Mouse (Mus musculus) limb, embryonic 12.5 days (tissue): ENCODE results near the gene Slco3a1. TPM values are rescaled to one million over a fixed set of nuclear protein-coding genes. Genes with fewer than 3 reads are reported as not detected.

ENCODE experiments used
- ATAC-seq: fragments of 200-750 bp; cut with Nextera tagmentation; 2 replicates; pipeline ENCODE4 v1.8.0; 2017; ENCODE audit warnings: low read depth, moderate TSS enrichment; ENCODE audit not compliant: insufficient number of reproducible peaks, insufficient read depth, low FRiP score, low TSS enrichment
- H3K27ac ChIP-seq: fragments of 300-500 bp; sonication (generic); 2 replicates; pipeline ENCODE4 v1.5.1; 2016; ENCODE audit warnings: mild to moderate bottlenecking, moderate library complexity
- H3K27me3 ChIP-seq: fragments of 300-500 bp; sonication (generic); 2 replicates; pipeline ENCODE4 v1.6.1; 2016; ENCODE audit warnings: mild to moderate bottlenecking, moderate library complexity
- H3K36me3 ChIP-seq: fragments of 300-500 bp; sonication (generic); 2 replicates; pipeline ENCODE4 v1.6.1; 2016; ENCODE audit warnings: mild to moderate bottlenecking, moderate library complexity
- H3K4me1 ChIP-seq: fragments of 300-500 bp; sonication (generic); replicated peaks from 2 replicates; pipeline ENCODE4 v1.6.1; 2016
- H3K4me2 ChIP-seq: fragments of 300-500 bp; sonication (generic); 2 replicates; pipeline ENCODE4 v1.6.1; 2016; ENCODE audit warnings: mild to moderate bottlenecking, moderate library complexity
- H3K4me3 ChIP-seq: fragments of 300-500 bp; sonication (generic); replicated peaks from 2 replicates; pipeline ENCODE4 v1.5.1; 2016; ENCODE audit warnings: mild to moderate bottlenecking
- H3K9ac ChIP-seq: fragments of 300-500 bp; sonication (generic); replicated peaks from 2 replicates; pipeline ENCODE4 v1.6.1; 2016; ENCODE audit warnings: mild to moderate bottlenecking, moderate library complexity
- H3K9me3 ChIP-seq: fragments of 300-500 bp; sonication (generic); 2 replicates; pipeline ENCODE4 v1.6.1; 2016; ENCODE audit warnings: mild to moderate bottlenecking, moderate library complexity
- WGBS: fragments of 180-500 bp; shearing (Covaris S2); methylation state at CpG from one replicate; pipeline ENCODE4 v1.1.7; 2016; 5-methylcytosine and 5-hydroxymethylcytosine counted together
- polyA plus RNA-seq: library from polyadenylated mRNA; unstranded; fragments of >200 nt; fragmentation: Nextera tagmentation; extraction: Ambion mirVana; gene quantifications from 2 replicates; pipeline ENCODE4 v1.2.1, GENCODE M21; 2016

The Slco3a1 gene
- polyA plus RNA-seq, 1 experiment from 2014 or later, result 8.2 TPM

DNA sequence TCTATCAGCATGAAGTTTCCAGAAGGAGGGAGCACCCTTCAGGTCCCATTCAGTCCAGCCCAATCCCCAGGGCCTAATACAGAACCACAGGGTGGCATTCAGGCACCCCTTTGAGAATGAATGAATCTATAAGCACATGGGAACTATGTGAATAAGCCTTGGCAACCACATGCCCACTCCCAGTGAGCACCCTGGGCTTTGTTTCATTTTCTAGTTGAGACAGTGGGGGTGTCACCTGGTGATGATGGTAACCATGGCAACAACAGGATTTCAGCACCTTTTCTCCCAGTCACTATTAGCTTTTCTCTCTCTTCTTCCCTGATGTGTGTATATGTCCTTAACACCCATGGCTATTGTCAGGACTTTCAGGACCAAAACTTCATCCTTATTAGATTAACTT, 231.4 kb downstream of the Slco3a1 start:
- peaks cover 11% of the 10 kb centered on the region for H3K4me1 ChIP-seq
- no peaks in the 10 kb centered on the region for H3K9me3 ChIP-seq
- no peaks in the 10 kb centered on the region for H3K27me3 ChIP-seq
- H3K27ac ChIP-seq, result no peak overlapping the region
- no peaks in the 10 kb centered on the region for H3K36me3 ChIP-seq
- H3K4me2 ChIP-seq, result no peak overlapping the region
- H3K9ac ChIP-seq, result no peak overlapping the region
- no peak for ATAC-seq
- H3K4me3 ChIP-seq, result no peak overlapping the region

DNA sequence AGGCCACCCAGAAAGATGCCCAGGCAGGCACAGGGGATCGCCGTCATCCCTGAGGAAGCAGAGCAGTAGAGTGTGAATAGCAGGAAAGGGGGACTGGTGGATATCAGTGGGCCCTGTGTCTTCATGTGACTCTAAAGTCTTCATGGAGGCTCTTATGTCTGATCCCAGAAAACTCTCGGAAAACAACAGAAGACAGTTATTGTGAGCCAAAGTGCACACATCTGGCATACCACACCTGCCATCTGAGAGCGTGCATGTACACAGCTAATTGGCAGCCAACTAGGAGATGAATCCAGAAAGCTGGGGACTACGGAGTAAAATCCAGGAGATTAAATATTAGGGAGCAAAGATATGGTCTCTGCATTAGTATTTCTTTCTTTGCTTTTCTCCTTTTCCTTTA, 233.9 kb downstream of the Slco3a1 start:
- Histone ChIP-seq H3K4me2 (no peak overlapping the region), H3K4me3 (no peak overlapping the region), H3K9me3 (no peaks in the 10 kb centered on the region), H3K27ac (no peak overlapping the region), H3K9ac (no peak overlapping the region), H3K36me3 (no peaks in the 10 kb centered on the region), H3K27me3 (no peaks in the 10 kb centered on the region), H3K4me1 (peaks cover 11% of the 10 kb centered on the region)
- ATAC-seq, result no peak
- 84% methylated on average over 5 of the region's 5 CpGs for WGBS

DNA sequence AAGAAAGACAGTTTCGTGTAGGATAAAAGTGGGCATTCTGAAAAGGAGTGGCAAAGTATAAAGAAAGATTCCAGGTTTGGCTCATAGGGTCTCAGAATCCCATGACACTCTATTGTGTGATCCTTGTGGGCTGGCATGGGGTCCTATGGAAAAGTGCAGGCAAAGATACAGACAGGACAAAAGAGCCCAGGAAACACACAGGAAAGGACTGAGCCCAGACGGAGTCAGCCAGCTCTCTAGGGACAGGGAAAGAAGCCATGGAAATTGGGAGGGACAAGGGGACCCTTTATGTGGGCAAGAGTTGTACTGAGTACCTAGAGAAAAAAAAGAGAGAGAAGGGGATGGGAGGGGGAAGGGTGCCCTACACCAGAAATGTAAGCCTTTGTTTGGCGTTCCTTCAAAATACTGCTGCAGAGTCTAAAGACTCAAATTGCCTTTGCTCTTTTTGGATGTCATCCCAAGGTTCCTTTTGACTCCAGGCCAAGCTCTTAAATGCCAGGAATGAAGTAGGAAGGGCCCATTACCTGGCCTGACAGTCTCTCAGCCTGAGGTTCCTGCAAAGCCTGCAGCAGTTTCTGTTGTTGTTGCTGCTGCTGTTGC, 238.6 kb downstream of the Slco3a1 start:
- WGBS, result 87% methylated on average over 3 of the region's 3 CpGs
- no peak overlapping the region for H3K9ac ChIP-seq
- ATAC-seq, result no peak

DNA sequence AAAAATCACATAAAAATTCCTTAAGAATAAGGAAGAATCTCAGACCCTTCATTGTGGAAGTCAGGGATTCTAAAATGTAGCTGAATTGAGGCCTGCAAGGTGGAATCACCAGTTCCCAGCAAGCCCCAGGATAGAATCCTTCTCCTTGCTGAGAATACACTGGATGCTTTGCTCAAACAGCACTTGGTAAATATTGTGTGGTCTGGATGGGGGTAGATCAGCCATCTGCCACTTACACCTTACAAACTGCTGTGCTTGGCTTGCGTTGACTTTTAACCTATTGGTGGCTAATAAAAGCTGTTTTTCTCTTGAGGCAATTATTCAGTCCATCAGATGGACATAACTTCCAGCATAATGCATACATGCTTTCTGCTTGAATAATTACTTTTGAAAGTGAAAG, 240.3 kb downstream of the Slco3a1 start:
- 64% methylated on average over 1 of the region's 1 CpGs for WGBS
- H3K4me1 ChIP-seq, result peaks cover 10% of the 10 kb centered on the region
- no peak for ATAC-seq
- no peak overlapping the region for H3K9ac ChIP-seq
- no peaks in the 10 kb centered on the region for H3K9me3 ChIP-seq
- no peaks in the 10 kb centered on the region for H3K27me3 ChIP-seq
- no peaks in the 10 kb centered on the region for H3K36me3 ChIP-seq
- peak overlapping the region; percentile 60 for H3K27ac ChIP-seq
- H3K4me2 ChIP-seq, result no peak overlapping the region
- H3K4me3 ChIP-seq, result no peak overlapping the region

More for the DNA sequence above, 238.6 kb downstream of the Slco3a1 start:
- Histone ChIP-seq H3K4me2 (no peak overlapping the region), H3K4me3 (no peak overlapping the region), H3K27ac (no peak overlapping the region), H3K27me3 (no peaks in the 10 kb centered on the region), H3K36me3 (no peaks in the 10 kb centered on the region), H3K9me3 (no peaks in the 10 kb centered on the region), H3K4me1 (peaks cover 10% of the 10 kb centered on the region)

DNA sequence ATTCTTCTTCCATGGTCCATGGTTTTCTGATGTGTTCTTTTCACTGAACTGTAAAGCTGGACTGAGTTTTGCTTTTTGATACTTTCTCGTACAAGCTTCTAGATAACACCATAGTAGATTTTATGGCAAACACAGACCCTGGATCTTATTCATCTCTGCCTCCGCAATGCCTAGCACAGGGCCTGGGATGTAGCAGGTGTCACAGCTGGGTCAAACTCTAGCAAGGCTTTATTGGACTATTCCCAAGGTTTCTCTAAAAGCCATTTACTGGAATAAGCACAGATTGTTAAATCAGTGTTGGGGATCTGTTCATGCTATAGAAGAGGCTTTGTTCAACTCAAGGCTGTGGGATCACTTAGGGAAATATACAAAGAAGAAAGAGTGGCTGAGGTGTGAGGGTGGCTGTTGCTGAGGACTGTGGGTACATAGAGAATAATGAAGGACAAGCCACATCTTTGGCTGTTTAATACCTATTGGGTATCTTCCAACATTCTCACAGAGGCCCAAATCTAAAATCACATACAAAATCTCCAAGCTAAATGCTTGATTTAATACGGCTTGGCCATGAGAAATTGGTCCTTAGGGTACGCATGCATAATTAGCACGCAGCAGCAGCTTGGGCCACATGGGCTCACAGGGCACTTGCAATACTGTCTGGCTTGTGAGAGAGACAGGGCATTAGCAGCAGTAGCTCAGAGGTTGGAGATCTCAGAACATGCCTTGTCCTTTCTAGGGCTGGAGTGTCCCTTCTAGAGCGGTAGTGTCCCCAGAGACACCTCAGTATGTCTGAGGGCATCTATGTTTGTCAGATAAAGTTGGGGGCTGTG, 241.1 kb downstream of the Slco3a1 start:
- Histone ChIP-seq H3K4me1 (peaks cover 10% of the 10 kb centered on the region), H3K36me3 (no peaks in the 10 kb centered on the region), H3K4me2 (no peak overlapping the region), H3K9me3 (no peaks in the 10 kb centered on the region), H3K27me3 (no peaks in the 10 kb centered on the region), H3K4me3 (no peak overlapping the region), H3K27ac (peak overlapping the region; percentile 60), H3K9ac (no peak overlapping the region)
- peak; percentile 63; the same call in 1 of the 2 replicates for ATAC-seq
- 73% methylated on average over 6 of the region's 6 CpGs for WGBS

DNA sequence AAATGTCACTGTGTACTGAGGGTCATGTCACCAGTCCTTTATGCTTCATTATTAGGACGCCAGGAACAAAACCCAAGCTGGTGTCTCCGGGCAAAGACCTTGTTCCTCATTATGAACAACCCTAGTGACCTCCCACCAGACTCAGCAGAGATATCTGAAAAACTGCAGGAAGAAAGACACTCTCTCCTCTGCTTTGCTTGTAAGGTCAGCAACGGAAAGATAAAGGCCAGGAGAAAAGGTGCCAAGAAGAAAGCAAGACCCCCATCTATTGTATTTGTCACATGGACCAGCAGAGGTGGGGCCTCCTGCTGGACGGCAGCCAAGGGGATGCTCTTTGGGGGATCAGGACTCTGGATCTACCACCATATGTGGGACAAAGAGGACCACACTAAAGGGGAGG, 243.0 kb downstream of the Slco3a1 start:
- no peak overlapping the region for H3K27ac ChIP-seq
- no peaks in the 10 kb centered on the region for H3K36me3 ChIP-seq
- 75% methylated on average over 4 of the region's 4 CpGs for WGBS
- no peak for ATAC-seq
- peaks cover 10% of the 10 kb centered on the region for H3K4me1 ChIP-seq
- H3K4me3 ChIP-seq, result no peak overlapping the region
- no peak overlapping the region for H3K4me2 ChIP-seq
- no peaks in the 10 kb centered on the region for H3K27me3 ChIP-seq
- no peak overlapping the region for H3K9ac ChIP-seq
- no peaks in the 10 kb centered on the region for H3K9me3 ChIP-seq

DNA sequence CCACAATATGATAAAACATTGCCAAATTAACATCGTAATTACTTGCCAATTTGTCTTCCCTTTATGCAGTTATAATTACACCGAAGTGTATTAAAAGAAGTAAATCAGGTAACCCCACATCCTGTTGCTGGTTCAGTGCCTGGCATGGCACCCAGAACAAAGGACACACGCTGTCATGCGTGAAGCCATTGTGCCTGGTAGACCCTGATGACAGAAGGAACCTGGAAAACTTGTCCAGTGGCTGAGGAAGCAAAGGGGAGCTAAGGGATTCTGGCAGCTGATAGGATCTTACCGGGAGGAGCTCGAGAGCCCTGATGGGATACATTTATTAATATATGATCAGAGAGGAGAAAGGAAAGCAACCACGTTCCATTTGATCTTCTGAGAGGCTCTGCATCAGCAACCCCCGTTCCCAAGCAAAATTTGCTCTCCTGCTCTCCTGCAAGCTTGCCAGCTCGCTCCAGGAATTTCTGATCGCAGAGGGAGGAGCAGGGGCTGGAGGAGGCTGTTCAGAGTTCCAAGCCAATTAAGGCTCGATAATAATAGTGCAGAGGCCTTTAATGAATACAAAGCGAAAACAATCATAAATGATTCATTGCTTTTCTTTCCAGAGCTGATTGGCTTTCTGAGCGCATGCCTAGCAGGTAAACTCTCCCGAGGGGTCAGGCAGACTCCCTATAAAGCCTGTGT, 250.8 kb downstream of the Slco3a1 start:
- Histone ChIP-seq H3K9ac (no peak overlapping the region), H3K27ac (0 out of 2 replicates have a peak overlapping the region, but pooled peaks have one; percentile 29), H3K4me2 (peak overlapping the region; percentile 13; the same call in 1 of the 2 replicates), H3K9me3 (no peaks in the 10 kb centered on the region), H3K36me3 (no peaks in the 10 kb centered on the region), H3K4me3 (no peak overlapping the region), H3K4me1 (peaks cover 43% of the 10 kb centered on the region), H3K27me3 (no peaks in the 10 kb centered on the region)
- no peak for ATAC-seq
- 46% methylated on average over 14 of the region's 14 CpGs for WGBS

DNA sequence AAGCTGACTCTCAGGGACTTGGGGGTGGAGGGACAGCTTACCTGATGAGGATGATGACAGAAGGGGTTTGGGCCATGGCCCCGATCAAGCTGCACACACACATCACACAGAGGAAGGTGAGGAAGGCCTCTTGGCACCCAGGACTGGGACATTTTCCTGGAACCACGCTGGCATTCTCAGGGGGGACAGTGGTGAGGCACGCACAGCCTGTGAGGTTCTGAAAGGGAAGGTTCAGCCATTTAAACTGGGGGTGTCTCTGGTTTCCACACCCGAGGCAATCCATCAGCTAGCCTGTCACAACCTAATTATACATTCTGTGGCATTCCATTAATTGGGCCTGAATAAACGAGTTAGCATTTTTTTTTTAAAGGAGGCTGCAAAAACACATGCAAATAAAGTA, 251.5 kb downstream of the Slco3a1 start:
- no peaks in the 10 kb centered on the region for H3K9me3 ChIP-seq
- H3K9ac ChIP-seq, result no peak overlapping the region
- peaks cover 43% of the 10 kb centered on the region for H3K4me1 ChIP-seq
- WGBS, result 59% methylated on average over 5 of the region's 5 CpGs
- H3K36me3 ChIP-seq, result no peaks in the 10 kb centered on the region
- H3K4me2 ChIP-seq, result no peak overlapping the region
- H3K27ac ChIP-seq, result no peak overlapping the region; the same call in 1 of the 2 replicates
- no peak overlapping the region for H3K4me3 ChIP-seq
- H3K27me3 ChIP-seq, result no peaks in the 10 kb centered on the region
- no peak for ATAC-seq

DNA sequence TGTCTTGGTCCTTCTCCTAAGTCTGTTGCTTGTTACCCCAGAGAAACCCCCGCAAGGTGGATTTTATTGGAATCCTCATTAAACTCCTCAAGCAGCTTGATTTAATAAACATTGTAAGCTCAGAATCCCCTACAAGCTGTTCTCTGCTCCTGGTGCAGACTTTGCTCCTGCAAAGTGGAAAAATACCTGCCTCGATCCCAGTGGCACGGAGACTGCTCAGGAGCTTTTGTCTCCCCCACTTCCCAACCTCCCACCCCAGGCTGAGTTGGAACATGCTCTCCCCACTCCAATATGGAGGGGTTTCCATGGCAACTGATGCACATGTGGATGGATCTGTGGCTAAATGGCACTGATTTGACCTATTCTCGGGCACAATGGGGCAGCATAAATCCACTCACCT, 268.0 kb downstream of the Slco3a1 start:
- Histone ChIP-seq H3K4me1 (peaks cover 13% of the 10 kb centered on the region; the same call in 1 of the 2 replicates), H3K36me3 (no peaks in the 10 kb centered on the region), H3K4me2 (no peak overlapping the region), H3K9ac (no peak overlapping the region), H3K9me3 (no peaks in the 10 kb centered on the region), H3K27ac (peak overlapping the region; percentile 70), H3K4me3 (no peak overlapping the region), H3K27me3 (no peaks in the 10 kb centered on the region)
- no peak for ATAC-seq
- 30% methylated on average over 4 of the region's 4 CpGs for WGBS

DNA sequence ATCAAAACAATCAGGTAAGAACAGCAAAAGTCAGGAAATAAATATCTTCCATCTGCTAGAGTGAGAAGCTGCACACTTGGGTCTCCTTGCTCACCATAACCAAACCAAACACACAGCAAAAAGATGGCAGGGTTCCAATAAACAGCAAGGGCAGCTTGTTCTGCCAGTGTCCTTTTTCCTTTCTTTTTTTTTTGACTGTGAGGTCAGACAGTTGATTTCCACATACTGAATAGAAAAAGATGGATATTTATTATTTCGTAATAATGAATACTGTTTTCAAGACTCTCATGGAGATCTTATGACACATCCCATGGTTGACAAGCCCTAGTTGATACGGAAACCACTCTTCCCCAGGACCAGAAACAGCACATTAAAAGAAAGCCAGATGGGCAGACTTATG, 274.2 kb downstream of the Slco3a1 start:
- Histone ChIP-seq H3K4me3 (no peak overlapping the region), H3K36me3 (no peaks in the 10 kb centered on the region), H3K9ac (no peak overlapping the region), H3K27ac (no peak overlapping the region), H3K27me3 (no peaks in the 10 kb centered on the region), H3K4me1 (no peaks in the 10 kb centered on the region), H3K9me3 (no peaks in the 10 kb centered on the region), H3K4me2 (no peak overlapping the region)
- 93% methylated on average over 2 of the region's 2 CpGs for WGBS
- ATAC-seq, result no peak

DNA sequence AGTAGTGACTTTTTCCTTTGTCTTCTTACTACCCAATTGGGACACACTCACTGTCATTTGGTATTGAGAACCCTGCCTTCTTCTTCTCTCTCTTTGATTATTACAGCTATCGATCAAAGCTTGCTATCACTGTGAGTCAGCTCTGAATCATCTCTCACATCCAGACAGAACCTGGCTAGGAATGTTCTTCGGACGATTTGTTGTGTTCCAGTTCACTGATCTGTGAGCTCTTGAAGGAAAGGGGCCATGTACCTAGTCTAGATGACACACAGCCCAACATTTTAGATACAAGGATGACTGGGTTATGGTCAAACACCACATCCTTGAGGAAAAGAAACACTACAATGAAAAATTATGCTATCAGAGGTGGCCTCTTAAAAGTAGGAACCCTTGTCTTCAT, 275.2 kb downstream of the Slco3a1 start:
- H3K4me3 ChIP-seq, result no peak overlapping the region
- H3K9me3 ChIP-seq, result no peaks in the 10 kb centered on the region
- no peaks in the 10 kb centered on the region for H3K36me3 ChIP-seq
- no peak for ATAC-seq
- H3K9ac ChIP-seq, result no peak overlapping the region
- WGBS, result 87% methylated on average over 3 of the region's 3 CpGs
- no peak overlapping the region for H3K27ac ChIP-seq
- H3K4me2 ChIP-seq, result no peak overlapping the region
- no peaks in the 10 kb centered on the region for H3K4me1 ChIP-seq
- H3K27me3 ChIP-seq, result no peaks in the 10 kb centered on the region
